In genomic region chr10:56799307-56799706, GRCm38 (mm10) we compare ENCODE assay signal across 32 mouse cellular contexts.
"Had no signal": no experiment of that assay in that cellular context is flagged by ENCODE, and none has a peak within 500 bp of the region (broad histone marks: within the 10 kb centered on the region; RNA-seq: fewer than 3 reads in every experiment).

No protein-coding gene starts in this region.

- DNase-seq: heart, adult 18-20 months; heart, adult 2 months; heart, postnatal 10 days; heart, postnatal 14 days; heart, postnatal 36 days; heart, postnatal 4 days; kidney, adult 2 months; kidney, adult 9 months; kidney, postnatal 14 days; kidney, postnatal 25 days; kidney, postnatal 36 days; kidney, postnatal 4 days; layer of hippocampus, adult 9-11 months; layer of hippocampus, postnatal 36 days had no signal

- H3K4me1 ChIP-seq: heart, embryonic 10.5 days; heart, embryonic 12.5 days; heart, embryonic 13.5 days; heart, embryonic 15.5 days; hindbrain, embryonic 12.5 days; hindbrain, embryonic 13.5 days; hindbrain, embryonic 15.5 days; intestine, embryonic 15.5 days had no signal

- H3K9ac ChIP-seq: heart, embryonic 12.5 days; heart, embryonic 13.5 days; heart, embryonic 15.5 days; hindbrain, embryonic 12.5 days; hindbrain, embryonic 13.5 days; hindbrain, embryonic 14.5 days; hindbrain, embryonic 15.5 days; intestine, embryonic 15.5 days had no signal

- ATAC-seq: hindbrain, embryonic 16.5 days; hindbrain, postnatal 0 days; inflammation-experienced regulatory T-cells, adult 6 months; intestine, embryonic 15.5 days; intestine, embryonic 16.5 days; intestine, postnatal 0 days had no signal

- H3K27me3 ChIP-seq: heart, embryonic 12.5 days; heart, embryonic 13.5 days; heart, embryonic 15.5 days; hindbrain, embryonic 12.5 days; hindbrain, embryonic 13.5 days; hindbrain, embryonic 15.5 days; intestine, embryonic 15.5 days had no signal

- H3K4me2 ChIP-seq: heart, embryonic 11.5 days; heart, embryonic 12.5 days; heart, embryonic 13.5 days; heart, embryonic 15.5 days; hindbrain, embryonic 12.5 days; hindbrain, embryonic 13.5 days; hindbrain, embryonic 14.5 days; hindbrain, embryonic 15.5 days; intestine, embryonic 15.5 days had no signal

- H3K4me3 ChIP-seq: heart, adult 2 months; heart, embryonic 10.5 days; heart, embryonic 12.5 days; heart, embryonic 13.5 days; heart, embryonic 15.5 days; hindbrain, embryonic 10.5 days; hindbrain, embryonic 12.5 days; hindbrain, embryonic 13.5 days; hindbrain, embryonic 15.5 days; intestine, embryonic 15.5 days; layer of hippocampus, adult 2 months; left cerebral cortex, adult 2 months had no signal

- H3K9me3 ChIP-seq: heart, embryonic 10.5 days; heart, embryonic 12.5 days; heart, embryonic 13.5 days; heart, embryonic 15.5 days; hindbrain, embryonic 10.5 days; hindbrain, embryonic 12.5 days; hindbrain, embryonic 13.5 days; hindbrain, embryonic 15.5 days; intestine, embryonic 15.5 days had no signal

- H3K27ac ChIP-seq: heart, adult 2 months; heart, embryonic 10.5 days; heart, embryonic 13.5 days; heart, embryonic 15.5 days; hindbrain, embryonic 10.5 days; hindbrain, embryonic 12.5 days; hindbrain, embryonic 13.5 days; hindbrain, embryonic 14.5 days; hindbrain, embryonic 15.5 days; hindbrain, postnatal 0 days; intestine, embryonic 15.5 days; layer of hippocampus, adult 2 months; left cerebral cortex, adult 2 months had no signal

- H3K36me3 ChIP-seq: heart, embryonic 10.5 days; heart, embryonic 12.5 days; heart, embryonic 13.5 days; heart, embryonic 15.5 days; hindbrain, embryonic 10.5 days; hindbrain, embryonic 12.5 days; hindbrain, embryonic 13.5 days; hindbrain, embryonic 15.5 days; intestine, embryonic 15.5 days had no signal
